Mouse (Mus musculus) urinary bladder, adult 18-20 months (tissue): Measurements from ENCODE around the gene Manea.
A peak's percentile ranks its signal among the peaks of the same experiment; 100 is the strongest.
"Not testable (repeated sequence)": the region's sequence is repeated elsewhere in the genome, so short reads cannot be mapped to it uniquely, and the experiment has no call there.

Experiments used
- DNase-seq, 2 experiments: peaks; one replicate each; pipeline ENCODE4 v3.0.0; 2022; ENCODE audit warnings: low spot score in 2 of 2, mixed read lengths in 2 of 2

Manea gene

GRCm38 (mm10) chr4:26346443-26347106, at the start of gene Manea:
TSS of gene Manea (minus strand) at chr4:26346891.
- peak; percentile 92 to 93 for DNase-seq

- DNase-seq = no peak
Observed at GRCm38 (mm10) chr4:26354616-26355015, 7.9 kb upstream of the Manea start.

- DNase-seq = no peak
Observed at GRCm38 (mm10) chr4:26353643-26354231, 7.0 kb upstream of the Manea start.

GRCm38 (mm10) chr4:26347239-26347638, 548 bp upstream of the Manea start:
- no peak for DNase-seq

- no peak for DNase-seq
Observed at GRCm38 (mm10) chr4:26345741-26346442, 799 bp downstream of the Manea start.

GRCm38 (mm10) chr4:26345080-26345479, 1.6 kb downstream of the Manea start:
- no peak for DNase-seq

- no peak for DNase-seq
Observed at GRCm38 (mm10) chr4:26342346-26342745, 4.3 kb downstream of the Manea start.

GRCm38 (mm10) chr4:26338604-26339003, 8.1 kb downstream of the Manea start:
- no peak for DNase-seq

GRCm38 (mm10) chr4:26336563-26336962, 10.1 kb downstream of the Manea start:
- no peak for DNase-seq

GRCm38 (mm10) chr4:26304731-26305130, 42.0 kb downstream of the Manea start:
- not testable (repeated sequence) for DNase-seq

GRCm38 (mm10) chr4:26277112-26277716, 69.5 kb downstream of the Manea start:
- no peak for DNase-seq

GRCm38 (mm10) chr4:26276264-26276663, 70.4 kb downstream of the Manea start:
- no peak for DNase-seq

- no peak for DNase-seq
Observed at GRCm38 (mm10) chr4:26275769-26276168, 70.9 kb downstream of the Manea start.
